Mouse (Mus musculus) embryonic facial prominence, embryonic 14.5 days (tissue): ENCODE data around the gene Tmigd1. TPM values are rescaled to one million over a fixed set of nuclear protein-coding genes. Genes with fewer than 3 reads are reported as not detected.
"Not testable (repeated sequence)": the region's sequence is repeated elsewhere in the genome, so short reads cannot be mapped to it uniquely, and the experiment has no call there.

Experiments
- ATAC-seq: fragments of 200-750 bp; cut with Nextera tagmentation; 2 replicates; pipeline ENCODE4 v1.8.0; 2017; ENCODE audit warnings: low read depth, moderate number of reproducible peaks, moderate TSS enrichment
- DNase-seq: peaks from one replicate; pipeline ENCODE4 v3.0.0-alpha.2; 2015; ENCODE audit warnings: low spot score
- H3K27ac ChIP-seq: fragments of 300-500 bp; sonication (generic); replicated peaks from 2 replicates; pipeline ENCODE4 v1.5.1; 2014; ENCODE audit warnings: low read depth, mild to moderate bottlenecking, low read length, moderate library complexity
- H3K27me3 ChIP-seq: fragments of 300-500 bp; sonication (generic); replicated peaks from 2 replicates; pipeline ENCODE4 v1.6.1; 2014; ENCODE audit warnings: low read length; ENCODE audit not compliant: control insufficient read depth, insufficient read depth
- H3K36me3 ChIP-seq: fragments of 300-500 bp; sonication (generic); 2 replicates; pipeline ENCODE4 v1.6.1; 2014; ENCODE audit warnings: low read length, mixed read lengths; ENCODE audit not compliant: control insufficient read depth, insufficient read depth
- H3K4me1 ChIP-seq: fragments of 300-500 bp; sonication (generic); 2 replicates; pipeline ENCODE4 v1.6.1; 2014; ENCODE audit warnings: antibody characterized with exemption, low read length; ENCODE audit not compliant: control insufficient read depth, insufficient read depth
- H3K4me2 ChIP-seq: fragments of 300-500 bp; sonication (generic); 2 replicates; pipeline ENCODE4 v1.6.1; 2014; ENCODE audit warnings: low read depth, mild to moderate bottlenecking, low read length, moderate library complexity, mixed read lengths
- H3K4me3 ChIP-seq: fragments of 300-500 bp; sonication (generic); 2 replicates; pipeline ENCODE4 v1.5.1; 2014; ENCODE audit warnings: low read depth, mild to moderate bottlenecking, low read length
- H3K9ac ChIP-seq: fragments of 300-500 bp; sonication (generic); 2 replicates; pipeline ENCODE4 v1.6.1; 2014; ENCODE audit warnings: low read depth, mild to moderate bottlenecking, low read length, moderate library complexity, mixed read lengths
- H3K9me3 ChIP-seq: fragments of 300-500 bp; sonication (generic); 2 replicates; pipeline ENCODE4 v1.6.1; 2016; ENCODE audit warnings: low read length; ENCODE audit not compliant: control insufficient read depth
- WGBS: fragments of 180-500 bp; shearing (Covaris S2); extraction: QIAGEN DNeasy Blood & Tissue Kit; methylation state at CpG from one replicate; pipeline ENCODE4 v1.1.7; 2014; 5-methylcytosine and 5-hydroxymethylcytosine counted together
- polyA plus RNA-seq: library from polyadenylated mRNA; unstranded; fragments of >200 nt; fragmentation: Nextera tagmentation; extraction: Ambion mirVana; gene quantifications from 2 replicates; pipeline ENCODE4 v1.2.1, GENCODE M21; 2014

The Tmigd1 gene
- polyA plus RNA-seq, 1 experiment from 2014 or later, result 1.5 TPM

- peak; percentile 44; the same call in 1 of the 2 replicates for ATAC-seq
- no peaks in the 10 kb centered on the region for H3K9me3 ChIP-seq
- H3K4me2 ChIP-seq, result no peak overlapping the region
- no peak overlapping the region for H3K9ac ChIP-seq
- H3K36me3 ChIP-seq, result no peaks in the 10 kb centered on the region
- WGBS, result 37% methylated on average over 3 of the region's 3 CpGs
- no peaks in the 10 kb centered on the region for H3K27me3 ChIP-seq
- peaks cover 18% of the 10 kb centered on the region for H3K4me1 ChIP-seq
- H3K4me3 ChIP-seq, result no peak overlapping the region
- H3K27ac ChIP-seq, result peak overlapping the region; percentile 21; the same call in 1 of the 2 replicates
- DNase-seq, result no peak
These were observed 9.5 kb downstream of the Tmigd1 start for GRCm38 (mm10) chr11:76911325-76912054.

GRCm38 (mm10) chr11:76912055-76912395 is 10.1 kb downstream of the Tmigd1 start:
- peak; percentile 70; the same call in 1 of the 2 replicates for ATAC-seq
- H3K27ac ChIP-seq, result no peak overlapping the region
- 20% methylated on average over 7 of the region's 7 CpGs for WGBS
- no peak overlapping the region; the same call in 1 of the 2 replicates for H3K4me2 ChIP-seq
- H3K9ac ChIP-seq, result no peak overlapping the region
- no peaks in the 10 kb centered on the region for H3K27me3 ChIP-seq
- peaks cover 20% of the 10 kb centered on the region for H3K4me1 ChIP-seq
- no peak overlapping the region for H3K4me3 ChIP-seq
- peak; percentile 89 for DNase-seq
- H3K9me3 ChIP-seq, result no peaks in the 10 kb centered on the region
- H3K36me3 ChIP-seq, result no peaks in the 10 kb centered on the region

GRCm38 (mm10) chr11:76914366-76914765 is 12.4 kb downstream of the Tmigd1 start:
- Histone ChIP-seq H3K9ac (no peak overlapping the region), H3K9me3 (no peaks in the 10 kb centered on the region), H3K4me3 (no peak overlapping the region), H3K4me1 (peaks cover 27% of the 10 kb centered on the region), H3K27me3 (no peaks in the 10 kb centered on the region), H3K27ac (no peak overlapping the region), H3K4me2 (no peak overlapping the region), H3K36me3 (no peaks in the 10 kb centered on the region)
- DNase-seq, result no peak
- 66% methylated on average over 7 of the region's 7 CpGs for WGBS
- ATAC-seq, result no peak

- 0 out of 2 replicates have a peak overlapping the region, but pooled peaks have one; percentile 14 for H3K9ac ChIP-seq
- 28% methylated on average over 13 of the region's 13 CpGs for WGBS
- no peaks in the 10 kb centered on the region for H3K36me3 ChIP-seq
- peaks cover 19% of the 10 kb centered on the region for H3K4me1 ChIP-seq
- peak overlapping the region; percentile 40 for H3K4me2 ChIP-seq
- H3K27ac ChIP-seq, result no peak overlapping the region
- no peaks in the 10 kb centered on the region for H3K27me3 ChIP-seq
- H3K9me3 ChIP-seq, result no peaks in the 10 kb centered on the region
- peak; percentile 65 for DNase-seq
- peak; percentile 68; the same call in 1 of the 2 replicates for ATAC-seq
- no peak overlapping the region for H3K4me3 ChIP-seq
These were observed 14.7 kb downstream of the Tmigd1 start for GRCm38 (mm10) chr11:76916539-76917229.

GRCm38 (mm10) chr11:76917230-76917548 is 15.2 kb downstream of the Tmigd1 start:
- Histone ChIP-seq H3K9me3 (no peaks in the 10 kb centered on the region), H3K4me1 (peaks cover 14% of the 10 kb centered on the region), H3K36me3 (no peaks in the 10 kb centered on the region), H3K27ac (no peak overlapping the region), H3K4me2 (peak overlapping the region; percentile 40), H3K4me3 (no peak overlapping the region), H3K9ac (0 out of 2 replicates have a peak overlapping the region, but pooled peaks have one; percentile 14), H3K27me3 (no peaks in the 10 kb centered on the region)
- DNase-seq, result no peak
- ATAC-seq, result no peak
- WGBS, result 26% methylated on average over 3 of the region's 3 CpGs

DNA sequence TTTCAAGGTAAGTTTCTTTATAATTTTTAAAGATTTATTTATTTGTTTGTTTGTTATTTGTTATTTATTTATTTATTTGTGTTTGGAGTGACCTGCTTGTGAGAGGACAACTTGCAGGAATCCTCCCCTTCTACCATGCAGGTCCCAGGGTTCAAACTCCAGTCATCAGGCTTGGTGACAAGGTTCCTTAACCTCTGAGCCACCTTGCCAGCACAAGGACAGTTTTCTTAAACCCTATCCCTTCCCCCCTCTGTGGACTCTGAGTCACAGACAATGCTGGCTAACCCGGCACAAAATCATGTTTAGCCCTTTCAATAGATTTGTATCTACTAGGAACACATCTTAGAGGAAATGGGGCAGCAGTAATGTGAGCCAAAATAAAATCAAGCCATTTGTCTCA is 18.6 kb downstream of the Tmigd1 start:
- no peak overlapping the region for H3K27ac ChIP-seq
- DNase-seq, result no peak
- no peak overlapping the region for H3K4me2 ChIP-seq
- H3K9me3 ChIP-seq, result no peaks in the 10 kb centered on the region
- H3K36me3 ChIP-seq, result no peaks in the 10 kb centered on the region
- no peak for ATAC-seq
- WGBS, result 56% methylated on average over 1 of the region's 1 CpGs
- H3K4me1 ChIP-seq, result peaks cover 9% of the 10 kb centered on the region; the same call in 1 of the 2 replicates
- H3K9ac ChIP-seq, result no peak overlapping the region
- no peaks in the 10 kb centered on the region for H3K27me3 ChIP-seq
- H3K4me3 ChIP-seq, result no peak overlapping the region

GRCm38 (mm10) chr11:76924759-76925236 is 22.8 kb downstream of the Tmigd1 start, which contains the start of gene Blmh:
Blmh (plus strand) TSS chr11:76924809.
- H3K4me1 ChIP-seq, result no peaks in the 10 kb centered on the region
- no peak within 1 kb of the TSS for H3K27ac ChIP-seq
- DNase-seq (peak; percentile 85), ATAC-seq (peak; percentile 71; the same call in 1 of the 2 replicates)
- H3K9me3 ChIP-seq, result no peaks in the 10 kb centered on the region
- no peaks in the 10 kb centered on the region for H3K27me3 ChIP-seq
- H3K36me3 ChIP-seq, result no peaks in the 10 kb centered on the region
- WGBS, result 64% methylated on average over 6 of the region's 6 CpGs
- no peak within 1 kb of the TSS for H3K9ac ChIP-seq
- no peak within 1 kb of the TSS for H3K4me2 ChIP-seq
- no peak within 1 kb of the TSS for H3K4me3 ChIP-seq

DNA sequence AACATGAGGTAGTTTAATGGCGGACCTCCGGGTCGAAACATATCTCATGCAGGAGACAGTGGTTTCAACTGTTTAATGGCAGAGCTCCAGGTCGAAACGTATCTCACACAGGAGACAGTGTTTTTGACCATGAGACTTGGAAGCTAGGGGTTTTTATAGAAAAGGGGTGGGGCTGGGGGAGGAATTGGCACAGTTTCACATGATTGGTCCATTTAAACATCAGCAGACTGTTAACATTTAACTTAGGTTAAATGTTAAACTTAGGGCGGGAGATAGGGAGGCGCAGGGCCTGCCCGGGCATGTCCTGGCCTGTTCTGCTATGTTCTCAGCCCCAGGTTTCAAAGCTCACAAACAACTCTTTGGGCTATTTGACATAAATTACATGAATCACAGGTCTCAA is 26.6 kb downstream of the Tmigd1 start:
- not testable (repeated sequence) for H3K9ac ChIP-seq, H3K27ac ChIP-seq, H3K4me1 ChIP-seq, H3K9me3 ChIP-seq, H3K4me3 ChIP-seq, DNase-seq, ATAC-seq, H3K4me2 ChIP-seq, H3K27me3 ChIP-seq, H3K36me3 ChIP-seq
- 86% methylated on average over 8 of the region's 8 CpGs for WGBS
